Mouse (Mus musculus): ENCODE measurements around the gene Olfr1475. TPM values are rescaled to one million over a fixed set of nuclear protein-coding genes. Genes with fewer than 3 reads are reported as not detected.
"Not testable (repeated sequence)": the region's sequence is repeated elsewhere in the genome, so short reads cannot be mapped to it uniquely, and the experiment has no call there.

Olfr1475 gene
- not detected for polyA plus RNA-seq (2012; fragmentation: generic; extraction: Trizol)
- long read RNA-seq, experiment 1: 0 reads
- long read RNA-seq, experiment 2: 0 reads

DNA sequence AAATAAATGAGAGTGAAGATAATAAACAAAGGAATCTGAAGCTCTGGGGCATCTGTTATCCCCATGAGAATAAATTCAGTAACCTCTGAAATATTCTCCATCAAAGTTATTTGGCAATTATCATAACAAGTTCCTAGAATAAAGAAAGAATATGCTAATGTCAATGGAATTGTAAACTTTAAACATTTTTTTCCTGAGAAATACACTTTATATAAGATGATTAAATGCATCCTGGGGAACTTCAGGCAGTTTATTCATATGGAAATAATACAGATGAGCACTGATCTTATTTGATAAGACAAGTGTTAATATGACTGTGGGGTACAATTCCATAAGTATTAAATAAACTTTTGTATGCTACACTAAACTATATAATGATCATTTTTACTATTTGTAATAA, at the start of gene Olfr1475:
Gene Olfr1475, minus strand, starts transcription at position 101 of the 400 bp plus-strand sequence.
- Histone ChIP-seq H3ac (ENCODE audit: control insufficient read depth, insufficient read length, low read depth) (no peak within 1 kb of the TSS), H3K79me3 (ENCODE audit: low read depth) (no peaks in the 10 kb centered on the region), H3K79me2 (ENCODE audit: control insufficient read depth, insufficient read depth) (no peaks in the 10 kb centered on the region), H3K36me3 (ENCODE audit: control insufficient read depth, insufficient read depth) (no peaks in the 10 kb centered on the region), H3K4me3 (ENCODE audit: insufficient read depth, poor library complexity, severe bottlenecking) (no peak within 1 kb of the TSS), H3K27me3 (ENCODE audit: control insufficient read depth, insufficient read depth, insufficient read length) (no peaks in the 10 kb centered on the region)
- TF ChIP-seq CTCF (IDR thresholded peaks at IDR 0.05; ENCODE audit: control insufficient read depth, insufficient read depth, insufficient read length) (no peak), MYOG (IDR thresholded peaks at IDR 0.05; ENCODE audit: control insufficient read depth, extremely low read depth, insufficient read length) (no peak), FOSL1 (IDR thresholded peaks at IDR 0.05; ENCODE audit: insufficient read depth, low read length, poor library complexity, severe bottlenecking) (no peak), MAX (IDR thresholded peaks at IDR 0.05) (no peak), CEBPB (IDR thresholded peaks at IDR 0.05; ENCODE audit: low read depth) (no peak), USF1 (IDR thresholded peaks at IDR 0.05; ENCODE audit: low read depth) (no peak), MYOD1 (IDR thresholded peaks at IDR 0.05; ENCODE audit: control insufficient read depth, insufficient read length, low read depth) (no peak)

- no peak for TF ChIP-seq USF1 (IDR thresholded peaks at IDR 0.05; ENCODE audit: low read depth)
- TF ChIP-seq CEBPB (IDR thresholded peaks at IDR 0.05; ENCODE audit: low read depth): no peak
- TF ChIP-seq FOSL1 (IDR thresholded peaks at IDR 0.05; ENCODE audit: insufficient read depth, low read length, poor library complexity, severe bottlenecking): no peak
- no peak for TF ChIP-seq CTCF (IDR thresholded peaks at IDR 0.05; ENCODE audit: control insufficient read depth, insufficient read depth, insufficient read length)
- no peak for TF ChIP-seq MAX (IDR thresholded peaks at IDR 0.05)
- no peak for TF ChIP-seq MYOG (IDR thresholded peaks at IDR 0.05; ENCODE audit: control insufficient read depth, extremely low read depth, insufficient read length)
- no peak for TF ChIP-seq MYOD1 (IDR thresholded peaks at IDR 0.05; ENCODE audit: control insufficient read depth, insufficient read length, low read depth)
- no peak within 1 kb of the TSS for H3ac ChIP-seq (ENCODE audit: control insufficient read depth, insufficient read length, low read depth)
- H3K79me3 ChIP-seq (ENCODE audit: low read depth): no peaks in the 10 kb centered on the region
- no peak within 1 kb of the TSS for H3K4me3 ChIP-seq (ENCODE audit: insufficient read depth, poor library complexity, severe bottlenecking)
- H3K27me3 ChIP-seq (ENCODE audit: control insufficient read depth, insufficient read depth, insufficient read length): no peaks in the 10 kb centered on the region
- no peaks in the 10 kb centered on the region for H3K36me3 ChIP-seq (ENCODE audit: control insufficient read depth, insufficient read depth)
- H3K79me2 ChIP-seq (ENCODE audit: control insufficient read depth, insufficient read depth): no peaks in the 10 kb centered on the region
These were observed 47.6 kb upstream of the Olfr1475 start, which contains the start of gene Olfr1480 for GRCm38 (mm10) chr19:13527613-13528012. Gene Olfr1480 (plus strand): TSS chr19:13527913.

DNA sequence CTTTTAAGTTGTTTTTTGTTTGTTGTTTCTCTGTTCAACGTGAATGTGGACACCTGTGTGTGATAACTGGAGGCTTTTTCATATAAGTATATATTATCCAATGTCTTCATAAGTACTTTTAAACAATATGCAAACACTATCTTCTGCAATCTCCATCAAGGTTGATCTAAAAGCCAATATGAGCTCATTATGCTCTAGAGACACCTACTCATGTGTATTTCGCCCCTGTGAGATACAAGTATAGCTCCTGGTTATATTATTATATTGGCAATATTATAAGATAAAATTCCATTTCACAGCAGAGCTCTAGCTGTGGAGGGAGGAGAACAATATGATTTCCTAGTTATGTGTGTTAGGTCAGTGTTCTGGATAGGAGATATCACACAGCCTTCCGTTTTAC, 20.2 kb upstream of the Olfr1475 start, which contains the start of gene Olfr1477:
Gene Olfr1477, plus strand, starts transcription at position 301 of the 400 bp plus-strand sequence.
- H3K27me3 ChIP-seq (ENCODE audit: control insufficient read depth, insufficient read depth, insufficient read length): no peaks in the 10 kb centered on the region
- H3K79me2 ChIP-seq (ENCODE audit: control insufficient read depth, insufficient read depth): no peaks in the 10 kb centered on the region
- no peaks in the 10 kb centered on the region for H3K36me3 ChIP-seq (ENCODE audit: control insufficient read depth, insufficient read depth)
- H3K79me3 ChIP-seq (ENCODE audit: low read depth): no peaks in the 10 kb centered on the region
- TF ChIP-seq CTCF (IDR thresholded peaks at IDR 0.05; ENCODE audit: control insufficient read depth, insufficient read depth, insufficient read length) (no peak), MYOG (IDR thresholded peaks at IDR 0.05; ENCODE audit: control insufficient read depth, extremely low read depth, insufficient read length) (no peak), USF1 (IDR thresholded peaks at IDR 0.05; ENCODE audit: low read depth) (no peak), MYOD1 (IDR thresholded peaks at IDR 0.05; ENCODE audit: control insufficient read depth, insufficient read length, low read depth) (no peak), MAX (IDR thresholded peaks at IDR 0.05) (no peak), FOSL1 (IDR thresholded peaks at IDR 0.05; ENCODE audit: insufficient read depth, low read length, poor library complexity, severe bottlenecking) (no peak), CEBPB (IDR thresholded peaks at IDR 0.05; ENCODE audit: low read depth) (no peak)
- no peak within 1 kb of the TSS for H3ac ChIP-seq (ENCODE audit: control insufficient read depth, insufficient read length, low read depth)
- no peak within 1 kb of the TSS for H3K4me3 ChIP-seq (ENCODE audit: insufficient read depth, poor library complexity, severe bottlenecking)

DNA sequence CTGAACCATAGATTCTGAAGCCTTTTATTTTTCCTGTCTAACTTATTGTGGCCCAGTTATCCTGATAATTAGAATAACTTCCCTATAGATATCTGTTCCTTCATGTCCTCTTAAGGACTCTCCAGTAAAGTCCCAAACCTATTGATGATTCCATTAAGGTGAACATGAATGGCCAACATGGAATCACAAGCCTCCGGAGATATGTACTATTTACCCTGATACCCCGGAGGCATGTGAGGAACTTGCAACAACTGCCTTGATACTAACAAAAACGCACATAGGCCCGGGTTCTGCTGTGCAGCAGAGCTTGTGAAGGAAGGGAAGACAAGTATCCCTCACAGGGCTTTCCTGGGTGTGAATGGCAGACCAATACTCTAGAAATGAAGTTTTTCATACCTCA, 10.7 kb downstream of the Olfr1475 start, which contains the start of gene Olfr1474:
Gene Olfr1474, plus strand, starts transcription at position 301 of the 400 bp plus-strand sequence.
- not testable (repeated sequence) for H3K4me3 ChIP-seq (ENCODE audit: insufficient read depth, poor library complexity, severe bottlenecking); H3K79me2 ChIP-seq (ENCODE audit: control insufficient read depth, insufficient read depth); H3ac ChIP-seq (ENCODE audit: control insufficient read depth, insufficient read length, low read depth); H3K79me3 ChIP-seq (ENCODE audit: low read depth); H3K36me3 ChIP-seq (ENCODE audit: control insufficient read depth, insufficient read depth); H3K27me3 ChIP-seq (ENCODE audit: control insufficient read depth, insufficient read depth, insufficient read length)

GRCm38 (mm10) chr19:13455986-13456385, 24.0 kb downstream of the Olfr1475 start, which contains the start of gene Olfr1472:
Gene Olfr1472 (minus strand): TSS chr19:13456086.
- Histone ChIP-seq H3K4me3 (ENCODE audit: insufficient read depth, poor library complexity, severe bottlenecking) (no peak within 1 kb of the TSS), H3ac (ENCODE audit: control insufficient read depth, insufficient read length, low read depth) (no peak within 1 kb of the TSS), H3K36me3 (ENCODE audit: control insufficient read depth, insufficient read depth) (no peaks in the 10 kb centered on the region), H3K79me2 (ENCODE audit: control insufficient read depth, insufficient read depth) (no peaks in the 10 kb centered on the region), H3K79me3 (ENCODE audit: low read depth) (no peaks in the 10 kb centered on the region), H3K27me3 (ENCODE audit: control insufficient read depth, insufficient read depth, insufficient read length) (no peaks in the 10 kb centered on the region)
- TF ChIP-seq CEBPB (IDR thresholded peaks at IDR 0.05; ENCODE audit: low read depth) (no peak), USF1 (IDR thresholded peaks at IDR 0.05; ENCODE audit: low read depth) (no peak), MAX (IDR thresholded peaks at IDR 0.05) (no peak), FOSL1 (IDR thresholded peaks at IDR 0.05; ENCODE audit: insufficient read depth, low read length, poor library complexity, severe bottlenecking) (no peak), CTCF (IDR thresholded peaks at IDR 0.05; ENCODE audit: control insufficient read depth, insufficient read depth, insufficient read length) (no peak), MYOG (IDR thresholded peaks at IDR 0.05; ENCODE audit: control insufficient read depth, extremely low read depth, insufficient read length) (no peak), MYOD1 (IDR thresholded peaks at IDR 0.05; ENCODE audit: control insufficient read depth, insufficient read length, low read depth) (no peak)

GRCm38 (mm10) chr19:13443109-13443508, 36.9 kb downstream of the Olfr1475 start, which contains the start of gene Olfr1471:
Gene Olfr1471 (plus strand): TSS chr19:13443409.
- H3ac ChIP-seq (ENCODE audit: control insufficient read depth, insufficient read length, low read depth); H3K79me2 ChIP-seq (ENCODE audit: control insufficient read depth, insufficient read depth); H3K27me3 ChIP-seq (ENCODE audit: control insufficient read depth, insufficient read depth, insufficient read length); H3K36me3 ChIP-seq (ENCODE audit: control insufficient read depth, insufficient read depth); H3K79me3 ChIP-seq (ENCODE audit: low read depth); H3K4me3 ChIP-seq (ENCODE audit: insufficient read depth, poor library complexity, severe bottlenecking): not testable (repeated sequence)

Other genes starting within 250 kb of the Olfr1475 start
- gene Olfr1463, start 248.9 kb downstream of the Olfr1475 start, polyA plus RNA-seq (2012; fragmentation: generic; extraction: Trizol): not detected
- not detected for gene Olfr1465, start 164.7 kb downstream of the Olfr1475 start, polyA plus RNA-seq (2012; fragmentation: generic; extraction: Trizol)
- not detected for gene Olfr1466, start 141.3 kb downstream of the Olfr1475 start, polyA plus RNA-seq (2012; fragmentation: generic; extraction: Trizol)
- not detected for gene Olfr1467, start 118.0 kb downstream of the Olfr1475 start, polyA plus RNA-seq (2012; fragmentation: generic; extraction: Trizol)
- not detected for gene Olfr1469, start 72.3 kb downstream of the Olfr1475 start, polyA plus RNA-seq (2012; fragmentation: generic; extraction: Trizol)
- gene Olfr1471, start 36.8 kb downstream of the Olfr1475 start, polyA plus RNA-seq (2012; fragmentation: generic; extraction: Trizol): not detected
- gene Olfr1472, start 24.1 kb downstream of the Olfr1475 start, polyA plus RNA-seq (2012; fragmentation: generic; extraction: Trizol): not detected
- gene Olfr1474, start 10.6 kb downstream of the Olfr1475 start, polyA plus RNA-seq (2012; fragmentation: generic; extraction: Trizol): not detected
- not detected for gene Olfr1477, start 20.4 kb upstream of the Olfr1475 start, polyA plus RNA-seq (2012; fragmentation: generic; extraction: Trizol)
- not detected for gene Olfr1480, start 47.7 kb upstream of the Olfr1475 start, polyA plus RNA-seq (2012; fragmentation: generic; extraction: Trizol)
- gene Olfr1484, start 103.3 kb upstream of the Olfr1475 start, polyA plus RNA-seq (2012; fragmentation: generic; extraction: Trizol): not detected
- not detected for gene Olfr1487, start 137.2 kb upstream of the Olfr1475 start, polyA plus RNA-seq (2012; fragmentation: generic; extraction: Trizol)
- not detected for gene Olfr1489, start 151.4 kb upstream of the Olfr1475 start, polyA plus RNA-seq (2012; fragmentation: generic; extraction: Trizol)
- not detected for gene Olfr1490, start 170.9 kb upstream of the Olfr1475 start, polyA plus RNA-seq (2012; fragmentation: generic; extraction: Trizol)
- not detected for gene Olfr1491, start 217.1 kb upstream of the Olfr1475 start, polyA plus RNA-seq (2012; fragmentation: generic; extraction: Trizol)
- gene Olfr1493-ps1, start 243.1 kb upstream of the Olfr1475 start, polyA plus RNA-seq (2012; fragmentation: generic; extraction: Trizol): not detected